Mouse (Mus musculus) inflammation-experienced regulatory T-cells (primary cell): ENCODE measurements around the gene 1700006A11Rik. TPM values are rescaled to one million over a fixed set of nuclear protein-coding genes. Genes with fewer than 3 reads are reported as not detected.

Source experiments
- polyA plus RNA-seq, 2 experiments: library from polyadenylated mRNA; unstranded; fragments of 100-300 nt; shearing (Covaris generic); gene quantifications; one replicate each; pipeline ENCODE4 v1.2.1; 2017

1700006A11Rik gene
- under 1 TPM in 1 of 2 experiments, not detected in 1; 0.12 TPM for polyA plus RNA-seq

DNA sequence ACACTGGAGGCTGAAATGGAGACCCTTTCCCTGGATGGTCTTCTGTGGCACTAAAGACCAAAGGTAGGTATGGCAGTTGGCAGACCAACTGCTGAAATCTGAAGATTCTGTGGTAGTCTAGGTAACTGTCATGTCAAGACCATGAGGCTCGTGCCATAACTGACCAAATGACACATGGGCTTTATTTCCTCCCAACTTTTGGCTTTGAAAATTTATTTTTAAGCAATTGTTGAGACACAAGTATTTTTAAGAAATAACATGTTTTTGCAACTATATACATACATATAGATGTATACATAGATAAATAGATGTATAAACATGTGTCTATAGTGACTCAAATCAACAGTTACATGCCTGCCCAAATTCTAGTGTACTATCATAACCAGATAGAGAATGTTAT lies at the start of gene 1700006A11Rik:
Gene 1700006A11Rik, minus strand, starts transcription at position 101 of the 400 bp plus-strand sequence.

Other genes starting within 250 kb of the 1700006A11Rik start
- gene Tram1l1, start 105.2 kb downstream of the 1700006A11Rik start, polyA plus RNA-seq = not detected
- 1 to 10 TPM in 1 of 2 experiments, not detected in 1; 1.5 TPM for gene 1700003H04Rik, start 155.1 kb upstream of the 1700006A11Rik start, polyA plus RNA-seq